ENCODE assay signal across 11 mouse cellular contexts in genomic region chr6:52179690-52180089, GRCm38 (mm10). TPM values are rescaled to one million over a fixed set of nuclear protein-coding genes. Genes with fewer than 3 reads are reported as not detected.
DNase-seq lines count a peak whose midpoint lies in the region; ATAC-seq and TF ChIP-seq lines count a peak whose summit lies in the region.
"Had no signal": no experiment of that assay in that cellular context is flagged by ENCODE, and none has a peak within 500 bp of the region (broad histone marks: within the 10 kb centered on the region; RNA-seq: fewer than 3 reads in every experiment).

No protein-coding gene starts in this region.

- TF ChIP-seq POLR2A in heart, adult 2 months (IDR thresholded peaks at IDR 0.05; ENCODE audit: insufficient read depth, low read depth, low read length): no peak

- peak overlapping the region; percentile 16; the same call in 1 of the 2 replicates for H3K4me3 ChIP-seq in heart, adult 2 months
- H3K4me3 ChIP-seq in embryonic facial prominence, embryonic 11.5 days (ENCODE audit: low read depth, low read length): 0 out of 2 replicates have a peak overlapping the region, but pooled peaks have one; percentile 2
- H3K4me3 ChIP-seq in intestine, embryonic 15.5 days (replicated peaks): peak overlapping the region; percentile 61
- no peak overlapping the region for H3K4me3 ChIP-seq in liver, postnatal 0 days (ENCODE audit: low read depth, low read length)

- no peaks in the 10 kb centered on the region for H3K79me2 ChIP-seq in heart, adult 2 months (replicated peaks; ENCODE audit: control insufficient read depth, insufficient read depth, low read length)

- H3K4me2 ChIP-seq in embryonic facial prominence, embryonic 11.5 days (ENCODE audit: low read depth, low read length): no peak overlapping the region
- peak overlapping the region; percentile 75 for H3K4me2 ChIP-seq in intestine, embryonic 15.5 days (replicated peaks)
- peak overlapping the region; percentile 35 for H3K4me2 ChIP-seq in liver, postnatal 0 days (ENCODE audit: low read depth, low read length)

- TF ChIP-seq EP300 in heart, adult 2 months (IDR thresholded peaks at IDR 0.05; ENCODE audit: insufficient read depth, low read depth, low read length): no peak
- no peak for TF ChIP-seq EP300 in liver, postnatal 0 days (IDR thresholded peaks at IDR 0.05; ENCODE audit: low read depth)

- ATAC-seq in embryonic facial prominence, embryonic 11.5 days (replicated peaks; ENCODE audit: insufficient number of reproducible peaks, low FRiP score, low TSS enrichment, low read depth): no peak
- ATAC-seq in intestine, embryonic 15.5 days: no peak
- ATAC-seq in liver, postnatal 0 days: no peak
- ATAC-seq: forebrain, embryonic 16.5 days had no signal

- intact Hi-C loops in heart, adult 2 months (cut with DNase I): no loop called here
- intact Hi-C loops in heart, postnatal 36 days (cut with DNase I): no loop called here
- intact Hi-C loops in left cerebral cortex, postnatal 4 days (cut with DNase I): no loop called here

- no peak for TF ChIP-seq CTCF in heart, adult 2 months (IDR thresholded peaks at IDR 0.05)
- TF ChIP-seq CTCF in liver, postnatal 0 days (IDR thresholded peaks at IDR 0.05; ENCODE audit: low read depth): no peak

- no peaks in the 10 kb centered on the region for H3K4me1 ChIP-seq in heart, adult 2 months (ENCODE audit: control insufficient read depth, insufficient read depth, low read length)
- peaks cover 4% of the 10 kb centered on the region for H3K4me1 ChIP-seq in embryonic facial prominence, embryonic 11.5 days (ENCODE audit: control insufficient read depth, insufficient read depth, low read length)
- peaks cover 37% of the 10 kb centered on the region for H3K4me1 ChIP-seq in intestine, embryonic 15.5 days (replicated peaks)
- peaks cover 8% of the 10 kb centered on the region; the same call in 1 of the 2 replicates for H3K4me1 ChIP-seq in liver, postnatal 0 days (ENCODE audit: insufficient read depth)

- H3K9ac ChIP-seq in heart, adult 2 months (ENCODE audit: low read depth, low read length): no peak overlapping the region
- H3K9ac ChIP-seq in embryonic facial prominence, embryonic 11.5 days (replicated peaks; ENCODE audit: low read length): no peak overlapping the region
- H3K9ac ChIP-seq in intestine, embryonic 15.5 days: peak overlapping the region; percentile 69
- 0 out of 2 replicates have a peak overlapping the region, but pooled peaks have one; percentile 30 for H3K9ac ChIP-seq in liver, postnatal 0 days (replicated peaks)

- H3K36me3 ChIP-seq in heart, adult 2 months (ENCODE audit: control insufficient read depth, insufficient read depth, low read length): no peaks in the 10 kb centered on the region
- H3K36me3 ChIP-seq in embryonic facial prominence, embryonic 11.5 days (replicated peaks; ENCODE audit: control insufficient read depth, insufficient read depth, low read depth, low read length): no peaks in the 10 kb centered on the region
- H3K36me3 ChIP-seq in intestine, embryonic 15.5 days: no peaks in the 10 kb centered on the region
- no peaks in the 10 kb centered on the region for H3K36me3 ChIP-seq in liver, postnatal 0 days (replicated peaks; ENCODE audit: insufficient read depth, low read length)

- no peak for DNase-seq in heart, adult 2 months
- no peak for DNase-seq in heart, postnatal 36 days
- DNase-seq in embryonic facial prominence, embryonic 11.5 days (ENCODE audit: low spot score): no peak
- DNase-seq in liver, postnatal 0 days: no peak
- DNase-seq in left cerebral cortex, postnatal 4 days: no peak
- DNase-seq in spleen, postnatal 10 days (ENCODE audit: low spot score in 2 of 2): no peak
- DNase-seq in layer of hippocampus, postnatal 36 days: no peak
- DNase-seq: cerebellum, adult 11-12 months had no signal

- 9% methylated on average over 10 of the region's 10 CpGs for WGBS in heart, adult 2 months
- 2% methylated on average over 10 of the region's 10 CpGs for WGBS in embryonic facial prominence, embryonic 11.5 days
- 31% methylated on average over 10 of the region's 10 CpGs for WGBS in intestine, embryonic 15.5 days
- 44% methylated on average over 10 of the region's 10 CpGs for WGBS in liver, postnatal 0 days (ENCODE audit: insufficient replicate concordance)

- H3K27ac ChIP-seq in heart, adult 2 months: peak overlapping the region; percentile 26
- H3K27ac ChIP-seq in embryonic facial prominence, embryonic 11.5 days (replicated peaks; ENCODE audit: low read depth, low read length): no peak overlapping the region
- H3K27ac ChIP-seq in intestine, embryonic 15.5 days: peak overlapping the region; percentile 69
- H3K27ac ChIP-seq in liver, postnatal 0 days (ENCODE audit: low read depth): no peak overlapping the region

- H3K9me3 ChIP-seq in embryonic facial prominence, embryonic 11.5 days (replicated peaks; ENCODE audit: control insufficient read depth, low read length): no peaks in the 10 kb centered on the region
- H3K9me3 ChIP-seq in intestine, embryonic 15.5 days: no peaks in the 10 kb centered on the region
- no peaks in the 10 kb centered on the region for H3K9me3 ChIP-seq in liver, postnatal 0 days (ENCODE audit: low read length)

- H3K27me3 ChIP-seq in heart, adult 2 months (ENCODE audit: control insufficient read depth, insufficient read depth, low read length): peaks cover 16% of the 10 kb centered on the region
- H3K27me3 ChIP-seq in embryonic facial prominence, embryonic 11.5 days (ENCODE audit: control insufficient read depth, insufficient read depth, low read length): peaks cover 98% of the 10 kb centered on the region
- no peaks in the 10 kb centered on the region for H3K27me3 ChIP-seq in intestine, embryonic 15.5 days (replicated peaks)
- H3K27me3 ChIP-seq in liver, postnatal 0 days (ENCODE audit: insufficient read depth, low read length): peaks cover 57% of the 10 kb centered on the region

RNA-seq across cellular contexts. Expression of gene 5730596B20Rik, which starts 2.4 kb away (rescaled TPM):
- total RNA-seq in heart, adult 2 months (2021): not detected
- polyA plus RNA-seq in heart, adult 2 months (2012; rRNA removed): not detected in 2 replicates
- under 1 TPM in 1 of 2 experiments, not detected in 1; 0.08 TPM for total RNA-seq in heart, postnatal 36 days (2021)
- 0.13 and 0.22 TPM in 2 replicates for polyA plus RNA-seq in embryonic facial prominence, embryonic 11.5 days (2014; fragmentation: Nextera tagmentation; extraction: Ambion mirVana)
- 1.9 and 2.0 TPM in 2 replicates for polyA plus RNA-seq in intestine, embryonic 15.5 days (2015; fragmentation: Nextera tagmentation; extraction: Ambion mirVana)
- not detected in 2 replicates for polyA plus RNA-seq in liver, postnatal 0 days (2015; fragmentation: Nextera tagmentation; extraction: Ambion mirVana)
- not detected for total RNA-seq in left cerebral cortex, postnatal 4 days (2021)
- not detected for total RNA-seq in layer of hippocampus, postnatal 36 days (2021)
- total RNA-seq: neutrophil, adult 5-6 weeks had no signal
- polyA plus RNA-seq: forebrain, embryonic 16.5 days had no signal

RNA-seq across cellular contexts. Expression of gene Hoxa4, which starts 11.9 kb away (rescaled TPM):
- total RNA-seq in heart, adult 2 months (2021): under 1 TPM; 0.14 to 0.34 TPM
- 0.76 and 0.84 TPM in 2 replicates for polyA plus RNA-seq in heart, adult 2 months (2012; rRNA removed)
- total RNA-seq in heart, postnatal 36 days (2021): under 1 TPM; 0.43 to 0.67 TPM
- polyA plus RNA-seq in embryonic facial prominence, embryonic 11.5 days (2014; fragmentation: Nextera tagmentation; extraction: Ambion mirVana): 0.31 and 0.34 TPM in 2 replicates
- polyA plus RNA-seq in intestine, embryonic 15.5 days (2015; fragmentation: Nextera tagmentation; extraction: Ambion mirVana): 3.7 and 4.5 TPM in 2 replicates
- polyA plus RNA-seq in liver, postnatal 0 days (2015; fragmentation: Nextera tagmentation; extraction: Ambion mirVana): 0.13 and 0.30 TPM in 2 replicates
- not detected for total RNA-seq in left cerebral cortex, postnatal 4 days (2021)
- not detected for total RNA-seq in layer of hippocampus, postnatal 36 days (2021)
- total RNA-seq: neutrophil, adult 5-6 weeks had no signal
- polyA plus RNA-seq: forebrain, embryonic 16.5 days had no signal

RNA-seq across cellular contexts. Expression of gene Hoxa2, which starts 15.1 kb away (rescaled TPM):
- total RNA-seq in heart, adult 2 months (2021): under 1 TPM; 0.11 to 0.21 TPM
- polyA plus RNA-seq in heart, adult 2 months (2012; rRNA removed): 0.84 TPM in 1 of 2 replicates, not detected in the other
- total RNA-seq in heart, postnatal 36 days (2021): under 1 TPM in 1 of 2 experiments, not detected in 1; 0.62 TPM
- polyA plus RNA-seq in embryonic facial prominence, embryonic 11.5 days (2014; fragmentation: Nextera tagmentation; extraction: Ambion mirVana): 19.4 and 24.1 TPM in 2 replicates
- polyA plus RNA-seq in intestine, embryonic 15.5 days (2015; fragmentation: Nextera tagmentation; extraction: Ambion mirVana): 7.4 and 8.6 TPM in 2 replicates
- 0.39 and 0.63 TPM in 2 replicates for polyA plus RNA-seq in liver, postnatal 0 days (2015; fragmentation: Nextera tagmentation; extraction: Ambion mirVana)
- not detected for total RNA-seq in left cerebral cortex, postnatal 4 days (2021)
- not detected for total RNA-seq in layer of hippocampus, postnatal 36 days (2021)
- total RNA-seq: neutrophil, adult 5-6 weeks had no signal
- polyA plus RNA-seq: forebrain, embryonic 16.5 days had no signal

RNA-seq across cellular contexts. Expression of gene Hoxa1, which starts 21.6 kb away (rescaled TPM):
- total RNA-seq in heart, adult 2 months (2021): under 1 TPM in 1 of 2 experiments, not detected in 1; 0.20 TPM
- polyA plus RNA-seq in heart, adult 2 months (2012; rRNA removed): 0.32 and 0.43 TPM in 2 replicates
- under 1 TPM; 0.14 to 0.24 TPM for total RNA-seq in heart, postnatal 36 days (2021)
- polyA plus RNA-seq in embryonic facial prominence, embryonic 11.5 days (2014; fragmentation: Nextera tagmentation; extraction: Ambion mirVana): 1.1 TPM in 2 replicates
- 0.86 and 1.2 TPM in 2 replicates for polyA plus RNA-seq in intestine, embryonic 15.5 days (2015; fragmentation: Nextera tagmentation; extraction: Ambion mirVana)
- polyA plus RNA-seq in liver, postnatal 0 days (2015; fragmentation: Nextera tagmentation; extraction: Ambion mirVana): 0.11 and 0.16 TPM in 2 replicates
- not detected for total RNA-seq in left cerebral cortex, postnatal 4 days (2021)
- total RNA-seq in layer of hippocampus, postnatal 36 days (2021): not detected
- total RNA-seq: neutrophil, adult 5-6 weeks had no signal
- polyA plus RNA-seq: forebrain, embryonic 16.5 days had no signal

RNA-seq across cellular contexts. Expression of gene Hoxa5, which starts 24.7 kb away (rescaled TPM):
- total RNA-seq in heart, adult 2 months (2021): under 1 TPM; 0.26 to 0.45 TPM
- polyA plus RNA-seq in heart, adult 2 months (2012; rRNA removed): 0.94 and 0.96 TPM in 2 replicates
- total RNA-seq in heart, postnatal 36 days (2021): under 1 TPM; 0.62 to 0.72 TPM
- 0.39 and 1.4 TPM in 2 replicates for polyA plus RNA-seq in embryonic facial prominence, embryonic 11.5 days (2014; fragmentation: Nextera tagmentation; extraction: Ambion mirVana)
- 22.9 and 25.1 TPM in 2 replicates for polyA plus RNA-seq in intestine, embryonic 15.5 days (2015; fragmentation: Nextera tagmentation; extraction: Ambion mirVana)
- polyA plus RNA-seq in liver, postnatal 0 days (2015; fragmentation: Nextera tagmentation; extraction: Ambion mirVana): 0.58 and 0.73 TPM in 2 replicates
- total RNA-seq in left cerebral cortex, postnatal 4 days (2021): not detected
- total RNA-seq in layer of hippocampus, postnatal 36 days (2021): not detected
- total RNA-seq: neutrophil, adult 5-6 weeks had no signal
- polyA plus RNA-seq: forebrain, embryonic 16.5 days had no signal

Comparison
In these comparisons a context has a peak if more than half of its experiments do, and no peak if none do; other contexts are left out.
1. H3K27ac ChIP-seq: peak in heart, adult 2 months (single experiment) and intestine, embryonic 15.5 days (single experiment); none in embryonic facial prominence, embryonic 11.5 days (single experiment) and liver, postnatal 0 days (single experiment).
2. H3K9ac ChIP-seq: peak in intestine, embryonic 15.5 days (single experiment) and liver, postnatal 0 days (single experiment); none in heart, adult 2 months (single experiment) and embryonic facial prominence, embryonic 11.5 days (single experiment).